10 mouse cellular contexts compared by ENCODE assay signal in genomic region chr4:137486081-137487014, GRCm38 (mm10). TPM values are rescaled to one million over a fixed set of nuclear protein-coding genes. Genes with fewer than 3 reads are reported as not detected.
DNase-seq lines count a peak whose midpoint lies in the region; ATAC-seq lines count a peak whose summit lies in the region.
"Had no signal": no experiment of that assay in that cellular context is flagged by ENCODE, and none has a peak within 500 bp of the region (broad histone marks: within the 10 kb centered on the region; RNA-seq: fewer than 3 reads in every experiment).

No protein-coding gene starts in this region.

- no peak overlapping the region for H3K4me3 ChIP-seq in midbrain, embryonic 12.5 days
- no peak overlapping the region for H3K4me3 ChIP-seq in midbrain, embryonic 16.5 days (ENCODE audit: low read depth, low read length)
- H3K4me3 ChIP-seq in stomach, embryonic 15.5 days (replicated peaks), result no peak overlapping the region

- no peak overlapping the region for H3K9ac ChIP-seq in midbrain, embryonic 12.5 days (replicated peaks)
- no peak overlapping the region for H3K9ac ChIP-seq in midbrain, embryonic 16.5 days (ENCODE audit: low read depth, low read length)
- H3K9ac ChIP-seq in stomach, embryonic 15.5 days, result 0 out of 2 replicates have a peak overlapping the region, but pooled peaks have one; percentile 6

- peaks cover 71% of the 10 kb centered on the region for H3K4me1 ChIP-seq in midbrain, embryonic 12.5 days
- peaks cover 9% of the 10 kb centered on the region; the same call in 1 of the 2 replicates for H3K4me1 ChIP-seq in midbrain, embryonic 16.5 days (ENCODE audit: control insufficient read depth, insufficient read depth, low read length)
- H3K4me1 ChIP-seq in stomach, embryonic 15.5 days, result peaks cover 79% of the 10 kb centered on the region

- H3K9me3 ChIP-seq in midbrain, embryonic 12.5 days, result no peaks in the 10 kb centered on the region
- H3K9me3 ChIP-seq in midbrain, embryonic 16.5 days (replicated peaks; ENCODE audit: control insufficient read depth, low read length, poor library complexity, severe bottlenecking), result no peaks in the 10 kb centered on the region
- H3K9me3 ChIP-seq in stomach, embryonic 15.5 days, result no peaks in the 10 kb centered on the region

- H3K36me3 ChIP-seq in midbrain, embryonic 12.5 days, result no peaks in the 10 kb centered on the region
- H3K36me3 ChIP-seq in midbrain, embryonic 16.5 days (ENCODE audit: control insufficient read depth, insufficient read depth, low read length), result no peaks in the 10 kb centered on the region
- H3K36me3 ChIP-seq in stomach, embryonic 15.5 days, result 0 out of 2 replicates have a peak, but pooled peaks cover 3% of the 10 kb centered on the region

- no peak for ATAC-seq in cerebellum, adult (ENCODE audit: insufficient number of reproducible peaks, low FRiP score, low TSS enrichment)
- no peak for ATAC-seq in midbrain, embryonic 12.5 days (ENCODE audit: low FRiP score, low read depth)
- no peak for ATAC-seq in midbrain, embryonic 16.5 days
- ATAC-seq in stomach, embryonic 15.5 days (ENCODE audit: insufficient read depth, low FRiP score, low read depth), result no peak

- intact Hi-C loops in left cerebral cortex, postnatal 36 days (cut with DNase I), result no loop called here

- 0 out of 2 replicates have a peak overlapping the region, but pooled peaks have one; percentile 15 for H3K27ac ChIP-seq in midbrain, embryonic 12.5 days (replicated peaks)
- H3K27ac ChIP-seq in midbrain, embryonic 16.5 days (ENCODE audit: low read length), result no peak overlapping the region
- peak overlapping the region; percentile 86 for H3K27ac ChIP-seq in stomach, embryonic 15.5 days

- DNase-seq in cerebellum, postnatal 10 days, result peak; percentile 43 to 53
- DNase-seq in kidney, postnatal 14 days, result peak; percentile 66
- no peak for DNase-seq in cerebellum, adult 11 months
- DNase-seq in left cerebral cortex, postnatal 36 days (ENCODE audit: low spot score in 2 of 2), result no peak
- DNase-seq: thymus, postnatal 4 days had no signal

- H3K27me3 ChIP-seq in midbrain, embryonic 12.5 days, result peaks cover 3% of the 10 kb centered on the region
- H3K27me3 ChIP-seq in midbrain, embryonic 16.5 days (ENCODE audit: control insufficient read depth, insufficient read depth, low read depth, low read length), result no peaks in the 10 kb centered on the region
- no peaks in the 10 kb centered on the region for H3K27me3 ChIP-seq in stomach, embryonic 15.5 days (replicated peaks)

- no peak overlapping the region for H3K4me2 ChIP-seq in midbrain, embryonic 12.5 days (replicated peaks)
- no peak overlapping the region for H3K4me2 ChIP-seq in midbrain, embryonic 16.5 days (ENCODE audit: low read length)
- H3K4me2 ChIP-seq in stomach, embryonic 15.5 days, result peak overlapping the region; percentile 13; the same call in 1 of the 2 replicates

- 41% methylated on average over 20 of the region's 20 CpGs for WGBS in midbrain, embryonic 12.5 days
- 42% methylated on average over 20 of the region's 20 CpGs for WGBS in midbrain, embryonic 16.5 days
- WGBS in stomach, embryonic 15.5 days, result 36% methylated on average over 20 of the region's 20 CpGs

RNA-seq across cellular contexts. Expression of gene Hspg2, which starts 17.8 kb away (rescaled TPM):
- polyA plus RNA-seq in midbrain, embryonic 12.5 days (2016; fragmentation: Nextera tagmentation; extraction: Ambion mirVana), result 8.3 and 9.5 TPM in 2 replicates
- polyA plus RNA-seq in midbrain, embryonic 16.5 days (2015; fragmentation: Nextera tagmentation; extraction: Ambion mirVana), result 3.4 and 3.6 TPM in 2 replicates
- polyA plus RNA-seq in stomach, embryonic 15.5 days (2015; fragmentation: Nextera tagmentation; extraction: Ambion mirVana), result 28.5 and 28.9 TPM in 2 replicates
- total RNA-seq in left cerebral cortex, postnatal 36 days (2021), result 1 to 10 TPM; 5.7 to 7.7 TPM

RNA-seq across cellular contexts. Expression of gene 1700013G24Rik, which starts 33.3 kb away (rescaled TPM):
- polyA plus RNA-seq in midbrain, embryonic 12.5 days (2016; fragmentation: Nextera tagmentation; extraction: Ambion mirVana), result not detected in 2 replicates
- polyA plus RNA-seq in midbrain, embryonic 16.5 days (2015; fragmentation: Nextera tagmentation; extraction: Ambion mirVana), result not detected in 2 replicates
- not detected in 2 replicates for polyA plus RNA-seq in stomach, embryonic 15.5 days (2015; fragmentation: Nextera tagmentation; extraction: Ambion mirVana)
- not detected for total RNA-seq in left cerebral cortex, postnatal 36 days (2021)
- total RNA-seq: heart, adult 18-20 months had no signal

RNA-seq across cellular contexts. Expression of gene Cela3b, which starts 56.0 kb away (rescaled TPM):
- not detected in 2 replicates for polyA plus RNA-seq in midbrain, embryonic 12.5 days (2016; fragmentation: Nextera tagmentation; extraction: Ambion mirVana)
- polyA plus RNA-seq in midbrain, embryonic 16.5 days (2015; fragmentation: Nextera tagmentation; extraction: Ambion mirVana), result not detected in 2 replicates
- 232 and 273 TPM in 2 replicates for polyA plus RNA-seq in stomach, embryonic 15.5 days (2015; fragmentation: Nextera tagmentation; extraction: Ambion mirVana)
- not detected for total RNA-seq in left cerebral cortex, postnatal 36 days (2021)
- total RNA-seq: heart, adult 18-20 months had no signal

Comparison
In these comparisons a context has a peak if more than half of its experiments do, and no peak if none do; other contexts are left out.
1. DNase-seq: peak in cerebellum, postnatal 10 days (2 of 2) and kidney, postnatal 14 days (single experiment); none in cerebellum, adult 11 months (single experiment) and left cerebral cortex, postnatal 36 days (0 of 2).
2. RNA of gene Cela3b, which starts 56.0 kb away (polyA plus RNA-seq): 232 to 273 TPM in stomach, embryonic 15.5 days; not detected in midbrain, embryonic 12.5 days and not detected in midbrain, embryonic 16.5 days; every median in the first group is over 100 times any median in the second.